Mouse (Mus musculus): ENCODE measurements at regions not wholly inside any gene's neighbourhood (a gene's known extent, or its start where the extent isn't known, plus 50 kb on each side); places are given as distances from the start of the nearest gene placed in this dataset.

- H3K4me2 ChIP-seq (ENCODE audit: low read depth), result no peak overlapping the region
- TF ChIP-seq CEBPB (IDR thresholded peaks at IDR 0.05; ENCODE audit: insufficient read depth, poor library complexity, severe bottlenecking), result no peak
- TF ChIP-seq MYOD1 (IDR thresholded peaks at IDR 0.05; ENCODE audit: control insufficient read depth in 1 of 3, insufficient read length in 2 of 3, low read depth in 2 of 3), result no peak
- no peak for TF ChIP-seq MAX (IDR thresholded peaks at IDR 0.05; ENCODE audit: low read depth)
- TF ChIP-seq USF1 (IDR thresholded peaks at IDR 0.05; ENCODE audit: low read depth), result no peak
- no peak for TF ChIP-seq MYOG (IDR thresholded peaks at IDR 0.05; ENCODE audit: control insufficient read depth in 1 of 3, insufficient read depth in 1 of 3, insufficient read length in 2 of 3, low read depth in 2 of 3)
- no peak for TF ChIP-seq POLR2A (IDR thresholded peaks at IDR 0.05; ENCODE audit: insufficient read length, low read depth)
- TF ChIP-seq REST (IDR thresholded peaks at IDR 0.05; ENCODE audit: insufficient read depth, insufficient read length), result no peak
- no peak for TF ChIP-seq POLR2AphosphoS2 (IDR thresholded peaks at IDR 0.05; ENCODE audit: insufficient read length, low read depth)
- no peak for TF ChIP-seq TCF12 (IDR thresholded peaks at IDR 0.05; ENCODE audit: insufficient read depth, poor library complexity, severe bottlenecking)
- no peak for TF ChIP-seq TCF3 (IDR thresholded peaks at IDR 0.05; ENCODE audit: insufficient read length, low read depth)
- no peak for TF ChIP-seq E2F4 (IDR thresholded peaks at IDR 0.05; ENCODE audit: insufficient read depth)
- TF ChIP-seq SRF (IDR thresholded peaks at IDR 0.05; ENCODE audit: control insufficient read depth, insufficient read length, low read depth), result no peak
- H3K27me3 ChIP-seq (ENCODE audit: control insufficient read depth, insufficient read depth, insufficient read length), result no peaks in the 10 kb centered on the region
- no peak overlapping the region for H3ac ChIP-seq (ENCODE audit: control insufficient read depth, insufficient read length)
- H3K4me3 ChIP-seq, result no peak overlapping the region
- no peaks in the 10 kb centered on the region for H3K79me2 ChIP-seq (ENCODE audit: control insufficient read depth, insufficient read depth)
- no peaks in the 10 kb centered on the region for H3K36me3 ChIP-seq (ENCODE audit: control insufficient read depth, insufficient read depth)
Measured at GRCm38 (mm10) chr3:21494904-21495303, 581.5 kb upstream of the Tbl1xr1 start.

DNA sequence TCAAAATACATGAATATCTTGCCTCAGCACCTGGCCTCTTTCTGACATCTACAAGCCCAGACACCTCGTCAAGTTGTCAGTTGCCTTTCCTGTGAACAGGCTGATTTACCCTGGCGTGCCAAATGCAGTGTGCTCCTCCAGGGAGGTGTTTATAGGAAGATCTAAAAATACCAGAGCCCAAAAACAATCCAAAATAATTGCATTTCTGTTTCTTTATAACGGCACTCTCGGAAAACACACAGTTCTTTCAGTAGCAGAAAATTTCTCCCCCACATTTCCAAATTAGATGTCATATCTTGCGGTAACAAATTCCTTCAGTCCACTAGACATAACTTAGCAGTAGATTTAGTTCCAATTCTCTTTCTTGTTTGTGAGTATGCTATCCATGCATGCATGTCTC, 580.8 kb upstream of the Tbl1xr1 start:
- Histone ChIP-seq H3K36me3 (ENCODE audit: control insufficient read depth, insufficient read depth) (no peaks in the 10 kb centered on the region), H3K27me3 (ENCODE audit: control insufficient read depth, insufficient read depth, insufficient read length) (no peaks in the 10 kb centered on the region), H3K79me2 (ENCODE audit: control insufficient read depth, insufficient read depth) (no peaks in the 10 kb centered on the region), H3K4me2 (ENCODE audit: low read depth) (no peak overlapping the region), H3ac (ENCODE audit: control insufficient read depth, insufficient read length) (no peak overlapping the region), H3K4me3 (no peak overlapping the region)
- TF ChIP-seq MAX (IDR thresholded peaks at IDR 0.05; ENCODE audit: low read depth) (no peak), SRF (IDR thresholded peaks at IDR 0.05; ENCODE audit: control insufficient read depth, insufficient read length, low read depth) (no peak), USF1 (IDR thresholded peaks at IDR 0.05; ENCODE audit: low read depth) (no peak), CEBPB (IDR thresholded peaks at IDR 0.05; ENCODE audit: insufficient read depth, poor library complexity, severe bottlenecking) (no peak), REST (IDR thresholded peaks at IDR 0.05; ENCODE audit: insufficient read depth, insufficient read length) (no peak), MYOD1 (IDR thresholded peaks at IDR 0.05; ENCODE audit: control insufficient read depth in 1 of 3, insufficient read length in 2 of 3, low read depth in 2 of 3) (no peak), TCF12 (IDR thresholded peaks at IDR 0.05; ENCODE audit: insufficient read depth, poor library complexity, severe bottlenecking) (no peak), E2F4 (IDR thresholded peaks at IDR 0.05; ENCODE audit: insufficient read depth) (no peak), MYOG (IDR thresholded peaks at IDR 0.05; ENCODE audit: control insufficient read depth in 1 of 3, insufficient read depth in 1 of 3, insufficient read length in 2 of 3, low read depth in 2 of 3) (no peak)

DNA sequence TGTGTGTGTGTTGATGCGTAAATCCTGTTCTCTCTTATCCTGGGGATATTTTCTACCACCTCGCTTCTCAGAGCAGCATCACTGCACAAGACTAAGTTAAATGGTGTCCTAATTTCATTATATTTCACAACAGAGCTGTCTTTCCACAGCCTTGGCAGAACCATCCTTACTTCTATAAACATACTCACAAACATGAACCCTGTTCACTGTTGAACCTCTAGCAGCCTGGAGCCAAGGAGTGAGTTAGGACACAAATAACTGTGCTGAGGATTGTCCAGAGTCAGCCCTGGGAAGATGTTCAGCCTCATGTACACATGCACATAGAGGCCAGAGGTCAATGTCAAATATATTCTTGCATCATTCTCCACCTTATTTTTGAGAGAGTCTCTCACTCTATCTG, 580.3 kb upstream of the Tbl1xr1 start:
- no peaks in the 10 kb centered on the region for H3K27me3 ChIP-seq (ENCODE audit: control insufficient read depth, insufficient read depth, insufficient read length)
- no peaks in the 10 kb centered on the region for H3K36me3 ChIP-seq (ENCODE audit: control insufficient read depth, insufficient read depth)
- H3K4me3 ChIP-seq, result no peak overlapping the region
- H3K79me2 ChIP-seq (ENCODE audit: control insufficient read depth, insufficient read depth), result no peaks in the 10 kb centered on the region
- no peak overlapping the region for H3K4me2 ChIP-seq (ENCODE audit: low read depth)
- H3ac ChIP-seq (ENCODE audit: control insufficient read depth, insufficient read length), result no peak overlapping the region
- TF ChIP-seq CEBPB (IDR thresholded peaks at IDR 0.05; ENCODE audit: insufficient read depth, poor library complexity, severe bottlenecking) (no peak), POLR2A (IDR thresholded peaks at IDR 0.05; ENCODE audit: insufficient read length, low read depth) (no peak), TCF12 (IDR thresholded peaks at IDR 0.05; ENCODE audit: insufficient read depth, poor library complexity, severe bottlenecking) (no peak), MYOD1 (IDR thresholded peaks at IDR 0.05; ENCODE audit: control insufficient read depth in 1 of 3, insufficient read length in 2 of 3, low read depth in 2 of 3) (no peak), POLR2AphosphoS2 (IDR thresholded peaks at IDR 0.05; ENCODE audit: insufficient read length, low read depth) (no peak), SRF (IDR thresholded peaks at IDR 0.05; ENCODE audit: control insufficient read depth, insufficient read length, low read depth) (no peak), E2F4 (IDR thresholded peaks at IDR 0.05; ENCODE audit: insufficient read depth) (no peak), TCF3 (IDR thresholded peaks at IDR 0.05; ENCODE audit: insufficient read length, low read depth) (no peak), USF1 (IDR thresholded peaks at IDR 0.05; ENCODE audit: low read depth) (no peak)

- no peaks in the 10 kb centered on the region for H3K79me2 ChIP-seq (ENCODE audit: control insufficient read depth, insufficient read depth)
- H3K4me3 ChIP-seq, result no peak overlapping the region
- H3K4me2 ChIP-seq (ENCODE audit: low read depth), result no peak overlapping the region
- no peaks in the 10 kb centered on the region for H3K27me3 ChIP-seq (ENCODE audit: control insufficient read depth, insufficient read depth, insufficient read length)
- TF ChIP-seq MYOG (IDR thresholded peaks at IDR 0.05; ENCODE audit: control insufficient read depth in 1 of 3, insufficient read depth in 1 of 3, insufficient read length in 2 of 3, low read depth in 2 of 3) (no peak), POLR2A (IDR thresholded peaks at IDR 0.05; ENCODE audit: insufficient read length, low read depth) (no peak), E2F4 (IDR thresholded peaks at IDR 0.05; ENCODE audit: insufficient read depth) (no peak), REST (IDR thresholded peaks at IDR 0.05; ENCODE audit: insufficient read depth, insufficient read length) (no peak), CEBPB (IDR thresholded peaks at IDR 0.05; ENCODE audit: insufficient read depth, poor library complexity, severe bottlenecking) (no peak), MAX (IDR thresholded peaks at IDR 0.05; ENCODE audit: low read depth) (no peak), SRF (IDR thresholded peaks at IDR 0.05; ENCODE audit: control insufficient read depth, insufficient read length, low read depth) (no peak), TCF3 (IDR thresholded peaks at IDR 0.05; ENCODE audit: insufficient read length, low read depth) (no peak), TCF12 (IDR thresholded peaks at IDR 0.05; ENCODE audit: insufficient read depth, poor library complexity, severe bottlenecking) (no peak), POLR2AphosphoS2 (IDR thresholded peaks at IDR 0.05; ENCODE audit: insufficient read length, low read depth) (no peak), USF1 (IDR thresholded peaks at IDR 0.05; ENCODE audit: low read depth) (no peak)
- H3K36me3 ChIP-seq (ENCODE audit: control insufficient read depth, insufficient read depth), result no peaks in the 10 kb centered on the region
- no peak overlapping the region for H3ac ChIP-seq (ENCODE audit: control insufficient read depth, insufficient read length)
Measured at GRCm38 (mm10) chr3:21497011-21497410, 579.4 kb upstream of the Tbl1xr1 start.

- no peak overlapping the region for H3ac ChIP-seq (ENCODE audit: control insufficient read depth, insufficient read length)
- no peaks in the 10 kb centered on the region for H3K79me2 ChIP-seq (ENCODE audit: control insufficient read depth, insufficient read depth)
- no peaks in the 10 kb centered on the region for H3K27me3 ChIP-seq (ENCODE audit: control insufficient read depth, insufficient read depth, insufficient read length)
- no peaks in the 10 kb centered on the region for H3K36me3 ChIP-seq (ENCODE audit: control insufficient read depth, insufficient read depth)
- H3K4me3 ChIP-seq, result no peak overlapping the region
- no peak overlapping the region for H3K4me2 ChIP-seq (ENCODE audit: low read depth)
- TF ChIP-seq POLR2AphosphoS2 (IDR thresholded peaks at IDR 0.05; ENCODE audit: insufficient read length, low read depth), result no peak
- no peak for TF ChIP-seq MAX (IDR thresholded peaks at IDR 0.05; ENCODE audit: low read depth)
- TF ChIP-seq CEBPB (IDR thresholded peaks at IDR 0.05; ENCODE audit: insufficient read depth, poor library complexity, severe bottlenecking), result no peak
- TF ChIP-seq USF1 (IDR thresholded peaks at IDR 0.05; ENCODE audit: low read depth), result no peak
- no peak for TF ChIP-seq MYOG (IDR thresholded peaks at IDR 0.05; ENCODE audit: control insufficient read depth in 1 of 3, insufficient read depth in 1 of 3, insufficient read length in 2 of 3, low read depth in 2 of 3)
Measured at GRCm38 (mm10) chr3:21507655-21508054, 568.8 kb upstream of the Tbl1xr1 start.
